Mouse (Mus musculus) embryonic facial prominence, embryonic 10.5 days (tissue): Measurements from ENCODE around the gene Fermt2. TPM values are rescaled to one million over a fixed set of nuclear protein-coding genes. Genes with fewer than 3 reads are reported as not detected.
"Not testable (repeated sequence)": the region's sequence is repeated elsewhere in the genome, so short reads cannot be mapped to it uniquely, and the experiment has no call there.

Source experiments
- DNase-seq: peaks from one replicate; pipeline ENCODE4 v3.0.0-alpha.2; 2017; ENCODE audit warnings: low spot score
- H3K27ac ChIP-seq: fragments of 300-500 bp; sonication (generic); replicated peaks from 2 replicates; pipeline ENCODE4 v1.5.1; 2016; ENCODE audit warnings: mild to moderate bottlenecking
- H3K27me3 ChIP-seq: fragments of 300-500 bp; sonication (generic); replicated peaks from 2 replicates; pipeline ENCODE4 v1.6.1; 2016; ENCODE audit warnings: low read depth, mild to moderate bottlenecking; ENCODE audit not compliant: poor library complexity, severe bottlenecking
- H3K36me3 ChIP-seq: fragments of 300-500 bp; sonication (generic); replicated peaks from 2 replicates; pipeline ENCODE4 v1.6.1; 2016; ENCODE audit warnings: mild to moderate bottlenecking, moderate library complexity
- H3K4me1 ChIP-seq: fragments of 300-500 bp; sonication (generic); 2 replicates; pipeline ENCODE4 v1.6.1; 2016
- H3K4me3 ChIP-seq: fragments of 300-500 bp; sonication (generic); 2 replicates; pipeline ENCODE4 v1.5.1; 2016; ENCODE audit warnings: mild to moderate bottlenecking, moderate library complexity
- H3K9me3 ChIP-seq: fragments of 300-500 bp; sonication (generic); 2 replicates; pipeline ENCODE4 v1.6.1; 2016; ENCODE audit warnings: mild to moderate bottlenecking
- WGBS: fragments of 180-500 bp; shearing (Covaris S2); methylation state at CpG from one replicate; pipeline ENCODE4 v1.1.7; 2016; 5-methylcytosine and 5-hydroxymethylcytosine counted together
- polyA plus RNA-seq: library from polyadenylated mRNA; unstranded; fragments of >200 nt; fragmentation: Nextera tagmentation; extraction: Ambion mirVana; gene quantifications from 2 replicates; pipeline ENCODE4 v1.2.1, GENCODE M21; 2016

Fermt2 gene
- polyA plus RNA-seq, 1 experiment from 2014 or later: 99.7 TPM

DNA sequence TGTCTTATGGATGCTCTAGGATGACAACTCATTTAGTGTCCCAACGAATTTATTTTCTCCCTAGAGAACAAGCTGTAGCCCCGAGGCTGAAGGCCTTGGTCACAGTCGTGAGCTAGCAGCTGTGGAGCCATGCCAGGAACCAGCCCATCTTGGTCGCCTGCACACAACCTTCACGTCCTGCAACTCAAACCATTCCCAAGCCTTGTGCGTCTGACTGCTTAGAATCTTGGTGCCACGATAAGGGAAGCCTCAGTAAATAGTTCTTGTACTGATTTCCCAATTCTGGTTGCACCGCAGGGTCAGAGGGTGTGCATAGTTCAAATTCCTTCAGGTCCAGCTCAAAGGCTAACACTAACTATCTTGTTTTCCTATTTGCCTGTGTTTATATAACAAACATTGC, 52.3 kb downstream of the Fermt2 start:
- WGBS: 35% methylated on average over 8 of the region's 8 CpGs
- Histone ChIP-seq H3K36me3 (peaks cover 77% of the 10 kb centered on the region), H3K27ac (no peak overlapping the region), H3K4me1 (peaks cover 18% of the 10 kb centered on the region), H3K9me3 (no peaks in the 10 kb centered on the region), H3K4me3 (no peak overlapping the region), H3K27me3 (no peaks in the 10 kb centered on the region)
- no peak for DNase-seq

DNA sequence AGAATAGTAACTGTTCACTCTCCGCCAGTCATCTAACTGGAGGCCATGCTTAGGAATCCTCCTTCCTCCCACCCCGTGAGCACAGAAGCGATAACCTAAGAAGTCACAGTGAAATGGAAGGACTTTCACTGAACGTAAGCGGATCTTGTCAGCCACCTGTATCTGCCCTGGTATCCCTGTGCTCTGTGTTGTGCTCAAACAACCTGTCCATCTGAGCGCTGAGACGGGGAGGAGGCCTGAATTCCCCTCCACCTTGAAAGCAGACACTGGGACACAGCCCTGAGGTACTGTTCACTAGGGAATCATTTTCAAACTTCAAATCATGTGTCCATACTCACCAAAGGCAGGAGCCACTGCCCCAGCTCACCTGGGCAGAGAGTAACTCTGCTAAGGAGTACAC, 52.9 kb downstream of the Fermt2 start:
- WGBS: 91% methylated on average over 7 of the region's 7 CpGs
- Histone ChIP-seq H3K27ac (no peak overlapping the region), H3K4me1 (peaks cover 18% of the 10 kb centered on the region), H3K9me3 (no peaks in the 10 kb centered on the region), H3K27me3 (no peaks in the 10 kb centered on the region), H3K4me3 (no peak overlapping the region), H3K36me3 (peaks cover 77% of the 10 kb centered on the region)
- no peak for DNase-seq

GRCm38 (mm10) chr14:45472536-45472935, 57.4 kb downstream of the Fermt2 start:
- Histone ChIP-seq H3K9me3 (peaks cover 5% of the 10 kb centered on the region; the same call in 1 of the 2 replicates), H3K27me3 (no peaks in the 10 kb centered on the region), H3K4me1 (peaks cover 5% of the 10 kb centered on the region; the same call in 1 of the 2 replicates), H3K36me3 (peaks cover 94% of the 10 kb centered on the region), H3K4me3 (no peak overlapping the region), H3K27ac (no peak overlapping the region)
- no peak for DNase-seq
- WGBS: 94% methylated on average over 10 of the region's 10 CpGs

DNA sequence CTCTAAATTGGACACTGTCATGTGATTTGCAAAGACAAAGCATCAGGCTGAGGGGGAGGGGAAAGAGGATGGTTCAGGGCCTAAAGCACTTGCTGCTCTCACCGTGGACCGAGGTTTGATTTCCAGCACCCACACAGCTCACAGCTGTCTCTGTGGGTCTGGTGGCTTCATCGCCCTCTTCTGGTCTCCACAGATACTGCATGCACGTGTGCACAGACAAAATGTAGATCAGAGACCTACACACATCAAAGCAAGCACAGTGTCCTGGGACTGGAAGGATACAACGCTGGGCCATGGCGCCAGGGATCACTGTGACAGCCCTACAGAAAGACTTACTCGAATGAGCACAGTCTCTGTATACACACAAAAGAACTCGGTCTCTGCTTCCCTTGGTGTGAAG, 60.5 kb downstream of the Fermt2 start:
- Histone ChIP-seq H3K4me1 (peaks cover 5% of the 10 kb centered on the region), H3K4me3 (no peak overlapping the region), H3K27me3 (no peaks in the 10 kb centered on the region), H3K36me3 (peaks cover 99% of the 10 kb centered on the region), H3K9me3 (peaks cover 5% of the 10 kb centered on the region; the same call in 1 of the 2 replicates), H3K27ac (no peak overlapping the region)
- DNase-seq: no peak
- 92% methylated on average over 8 of the region's 8 CpGs for WGBS

- not testable (repeated sequence) for H3K27me3 ChIP-seq, H3K9me3 ChIP-seq, H3K27ac ChIP-seq, H3K4me3 ChIP-seq, DNase-seq
- WGBS: 93% methylated on average over 8 of the region's 8 CpGs
- Histone ChIP-seq H3K4me1 (peaks cover 27% of the 10 kb centered on the region), H3K36me3 (peaks cover 89% of the 10 kb centered on the region)
These were observed 63.5 kb downstream of the Fermt2 start for GRCm38 (mm10) chr14:45466371-45466770.

- Histone ChIP-seq H3K4me1 (peaks cover 27% of the 10 kb centered on the region), H3K27ac (peak overlapping the region; percentile 70; the same call in 1 of the 2 replicates), H3K9me3 (peaks cover 2% of the 10 kb centered on the region; the same call in 1 of the 2 replicates), H3K4me3 (no peak overlapping the region), H3K36me3 (peaks cover 89% of the 10 kb centered on the region), H3K27me3 (no peaks in the 10 kb centered on the region)
- DNase-seq: no peak
- 67% methylated on average over 19 of the region's 19 CpGs for WGBS
These were observed 65.6 kb downstream of the Fermt2 start for GRCm38 (mm10) chr14:45464036-45465035.

DNA sequence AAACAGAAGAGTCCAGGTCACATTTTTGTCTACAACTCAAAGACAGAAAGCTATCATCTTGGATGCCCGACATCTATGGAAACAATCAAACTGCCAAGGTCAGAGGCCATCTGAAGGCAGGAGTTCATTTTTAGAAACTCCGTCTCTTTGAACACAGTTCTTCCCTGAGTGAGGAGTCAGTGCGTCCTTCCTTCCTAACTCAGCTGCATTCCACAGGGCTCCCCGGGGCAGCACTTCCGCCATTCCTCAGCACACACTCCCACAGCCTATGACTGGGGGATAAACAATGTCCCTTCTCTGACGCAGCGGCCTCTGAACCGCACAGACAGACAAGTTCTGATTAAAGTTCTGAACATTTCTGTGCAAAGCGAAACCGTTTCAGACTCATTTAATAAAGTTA, 66.3 kb downstream of the Fermt2 start:
- Histone ChIP-seq H3K27me3 (no peaks in the 10 kb centered on the region), H3K27ac (peak overlapping the region; percentile 70), H3K4me1 (peaks cover 27% of the 10 kb centered on the region), H3K36me3 (peaks cover 89% of the 10 kb centered on the region), H3K9me3 (no peaks in the 10 kb centered on the region), H3K4me3 (0 out of 2 replicates have a peak overlapping the region, but pooled peaks have one; percentile 8)
- DNase-seq: peak; percentile 71
- WGBS: 13% methylated on average over 10 of the region's 10 CpGs

- peak overlapping the region; percentile 70 for H3K27ac ChIP-seq
- 0 out of 2 replicates have a peak overlapping the region, but pooled peaks have one; percentile 8 for H3K4me3 ChIP-seq
- H3K4me1 ChIP-seq: peaks cover 31% of the 10 kb centered on the region
- no peak for DNase-seq
- no peaks in the 10 kb centered on the region for H3K9me3 ChIP-seq
- 43% methylated on average over 10 of the region's 10 CpGs for WGBS
- H3K36me3 ChIP-seq: peaks cover 89% of the 10 kb centered on the region
- no peaks in the 10 kb centered on the region for H3K27me3 ChIP-seq
These were observed 66.9 kb downstream of the Fermt2 start for GRCm38 (mm10) chr14:45462875-45463475.

DNA sequence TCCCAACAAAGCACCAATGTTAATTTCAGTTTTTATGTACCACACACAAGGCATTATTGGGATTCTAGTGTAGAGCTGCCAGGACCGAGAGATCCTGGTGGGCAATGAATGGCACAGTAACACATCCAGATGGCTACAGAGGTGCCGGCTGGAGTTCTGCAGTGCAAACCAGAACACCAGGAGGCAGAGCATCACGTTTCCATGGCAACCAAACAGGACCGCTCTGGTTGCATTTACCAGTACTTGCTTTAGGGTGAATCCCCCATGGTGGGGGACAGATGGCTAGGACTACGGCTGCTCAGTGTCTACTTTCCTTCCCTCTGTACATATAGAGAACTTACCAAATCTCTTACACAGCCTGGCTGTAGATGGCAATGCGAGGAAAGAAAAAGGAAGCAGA, 67.5 kb downstream of the Fermt2 start:
- WGBS: 34% methylated on average over 6 of the region's 6 CpGs
- H3K27ac ChIP-seq: 0 out of 2 replicates have a peak overlapping the region, but pooled peaks have one; percentile 70
- H3K4me1 ChIP-seq: peaks cover 31% of the 10 kb centered on the region

DNA sequence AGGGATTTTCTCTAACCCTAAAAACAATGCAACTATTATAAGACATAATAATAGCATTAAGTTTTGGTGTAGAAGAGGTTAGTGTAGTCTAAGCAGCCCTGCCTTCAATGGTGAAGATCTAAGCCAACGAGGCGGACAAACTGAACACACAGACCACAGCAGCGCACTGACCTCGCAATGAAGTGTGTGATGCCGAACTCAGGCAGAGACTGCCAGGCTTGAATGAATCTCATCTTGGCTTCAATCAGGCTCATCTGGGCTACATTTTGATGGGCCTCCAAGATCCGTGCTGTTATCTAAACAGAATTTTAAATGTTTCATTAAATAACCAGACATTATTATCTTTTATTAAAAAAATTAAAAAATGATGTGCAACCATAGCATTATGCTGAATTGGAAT, 68.0 kb downstream of the Fermt2 start:
- WGBS: 91% methylated on average over 6 of the region's 6 CpGs
- peaks cover 83% of the 10 kb centered on the region for H3K36me3 ChIP-seq
- H3K4me3 ChIP-seq: no peak overlapping the region
- no peaks in the 10 kb centered on the region for H3K27me3 ChIP-seq
- H3K27ac ChIP-seq: no peak overlapping the region
- H3K9me3 ChIP-seq: no peaks in the 10 kb centered on the region
- DNase-seq: no peak
- peaks cover 35% of the 10 kb centered on the region for H3K4me1 ChIP-seq

More for the DNA sequence above, 67.5 kb downstream of the Fermt2 start:
- Histone ChIP-seq H3K9me3 (no peaks in the 10 kb centered on the region), H3K4me3 (no peak overlapping the region), H3K36me3 (peaks cover 88% of the 10 kb centered on the region), H3K27me3 (no peaks in the 10 kb centered on the region)
- peak; percentile 65 for DNase-seq

GRCm38 (mm10) chr14:45460491-45460890, 69.4 kb downstream of the Fermt2 start:
- 93% methylated on average over 10 of the region's 10 CpGs for WGBS
- H3K27ac ChIP-seq: no peak overlapping the region
- no peak overlapping the region for H3K4me3 ChIP-seq
- DNase-seq: no peak
- no peaks in the 10 kb centered on the region for H3K27me3 ChIP-seq
- no peaks in the 10 kb centered on the region for H3K9me3 ChIP-seq
- H3K36me3 ChIP-seq: peaks cover 69% of the 10 kb centered on the region
- H3K4me1 ChIP-seq: peaks cover 48% of the 10 kb centered on the region

- H3K27ac ChIP-seq: no peak overlapping the region
- WGBS: 94% methylated on average over 14 of the region's 14 CpGs
- H3K4me3 ChIP-seq: no peak overlapping the region
- no peaks in the 10 kb centered on the region for H3K9me3 ChIP-seq
- DNase-seq: no peak
- peaks cover 53% of the 10 kb centered on the region for H3K4me1 ChIP-seq
- H3K27me3 ChIP-seq: no peaks in the 10 kb centered on the region
- peaks cover 63% of the 10 kb centered on the region for H3K36me3 ChIP-seq
These were observed 70.0 kb downstream of the Fermt2 start for GRCm38 (mm10) chr14:45459877-45460276.
